Mouse (Mus musculus): ENCODE results near the gene Sike1.

Gene Sike1

DNA sequence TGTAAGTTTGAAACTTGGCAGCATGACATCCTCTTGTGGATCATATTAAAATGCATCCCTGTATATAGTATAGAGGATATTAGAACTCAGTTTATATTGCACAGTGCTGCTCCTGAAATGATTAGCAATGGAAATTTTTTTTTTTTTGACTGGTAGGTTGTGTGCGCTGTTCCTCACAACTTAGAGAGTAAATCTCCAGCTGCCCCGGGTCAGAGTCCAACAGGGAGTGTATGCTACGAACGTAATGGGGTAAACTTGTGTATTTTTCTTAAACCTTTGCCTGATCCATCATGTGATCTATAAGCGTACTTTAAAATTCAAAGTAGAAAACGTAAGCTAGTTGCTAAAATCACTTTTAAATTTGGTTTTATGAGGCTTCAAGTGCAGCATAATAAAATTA, 44.8 kb downstream of the Sike1 start:
- no peak for DNase-seq

DNA sequence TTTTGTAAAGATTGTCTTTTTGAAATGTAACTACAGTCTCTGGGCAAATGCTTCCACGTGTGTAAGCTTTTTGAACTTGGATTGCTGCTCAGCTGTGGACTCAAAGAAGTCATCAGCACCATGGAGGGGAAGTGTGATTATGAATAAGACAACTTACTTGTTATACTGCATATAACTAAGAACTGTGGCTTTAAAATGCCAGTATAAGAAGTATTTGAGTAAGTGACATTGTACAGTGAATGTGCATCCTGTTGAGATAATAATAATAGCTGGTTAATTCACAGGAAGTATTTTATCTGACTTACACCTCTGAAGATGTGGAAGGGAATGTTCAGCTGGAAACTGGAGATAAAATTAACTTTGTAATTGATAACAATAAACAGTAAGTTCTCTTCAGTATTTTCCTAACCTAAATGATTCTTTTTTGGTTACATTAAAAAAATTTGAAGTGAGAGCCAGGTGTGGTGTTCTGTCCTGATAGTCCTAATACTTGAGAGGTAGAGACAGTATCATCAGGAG, 45.4 kb downstream of the Sike1 start:
- DNase-seq: no peak

DNA sequence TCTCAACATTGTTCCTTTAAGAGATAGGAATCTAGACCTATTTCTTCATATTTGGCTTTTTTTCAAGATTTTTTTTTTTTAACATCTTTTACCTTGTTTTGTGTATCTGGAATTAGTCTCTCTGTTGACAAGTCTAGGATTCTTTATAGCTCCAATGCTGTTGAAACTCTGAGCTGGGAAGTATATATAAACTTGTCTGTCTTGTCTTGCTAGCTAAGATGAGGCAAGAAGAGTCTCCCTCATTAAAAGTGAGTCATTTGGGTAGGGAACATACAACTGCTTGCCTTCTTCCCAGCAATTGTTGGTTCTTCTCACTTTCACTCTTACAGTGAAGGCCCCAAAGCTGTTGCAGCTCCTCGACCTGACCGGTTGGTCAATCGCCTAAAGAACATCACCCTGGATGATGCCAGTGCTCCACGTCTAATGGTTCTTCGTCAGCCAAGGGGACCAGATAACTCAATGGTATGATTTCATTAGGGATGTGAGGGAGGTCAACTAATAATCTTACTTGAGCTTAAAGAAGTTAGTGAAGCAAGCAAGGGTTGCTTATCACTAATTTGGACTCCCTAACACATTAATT, 60.6 kb downstream of the Sike1 start:
- no peak for DNase-seq

DNA sequence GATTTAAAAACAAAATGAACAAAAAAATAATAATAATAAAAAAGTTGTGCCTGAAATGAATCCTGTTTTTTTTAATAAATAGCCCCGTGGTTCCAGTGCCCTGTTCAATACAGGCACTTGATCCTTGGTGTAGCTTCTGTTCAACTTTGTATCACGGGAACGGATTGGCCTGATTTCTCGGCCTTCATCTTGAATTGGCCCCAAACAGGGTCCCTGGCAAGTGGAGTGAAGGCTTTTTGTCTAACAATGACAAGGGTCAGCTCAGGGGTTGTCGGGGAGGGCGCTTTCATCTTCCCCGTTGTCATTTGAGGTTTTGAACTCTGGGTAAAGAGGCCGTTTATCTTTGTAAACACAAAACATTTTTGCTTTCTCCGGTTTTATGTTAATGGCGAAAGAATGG, 62.2 kb downstream of the Sike1 start:
- no peak for DNase-seq
